Mouse (Mus musculus): Measurements from ENCODE around the gene Phxr2. TPM values are rescaled to one million over a fixed set of nuclear protein-coding genes. Genes with fewer than 3 reads are reported as not detected.

Gene Phxr2
- polyA plus RNA-seq (2012; rRNA removed), result not detected in 2 replicates

- no peak for DNase-seq
- Histone ChIP-seq H3K27ac (ENCODE audit: insufficient read depth, low read depth, low read length) (no peak within 1 kb of the TSS), H3K4me1 (ENCODE audit: control insufficient read depth, insufficient read depth, low read length) (no peaks in the 10 kb centered on the region)
These were observed at the start of gene Phxr2 for GRCm38 (mm10) chr10:99126225-99126624. TSS of gene Phxr2 (minus strand) at chr10:99126325.

GRCm38 (mm10) chr10:99172906-99173507 is 46.9 kb upstream of the Phxr2 start:
- H3K27ac ChIP-seq (ENCODE audit: insufficient read depth, low read depth, low read length), result peak overlapping the region; percentile 41; the same call in 1 of the 2 replicates
- peaks cover 13% of the 10 kb centered on the region; the same call in 1 of the 2 replicates for H3K4me1 ChIP-seq (ENCODE audit: control insufficient read depth, insufficient read depth, low read length)
- no peaks in the 10 kb centered on the region; the same call in 1 of the 2 replicates for H3K36me3 ChIP-seq (ENCODE audit: control insufficient read depth, insufficient read depth, low read length)
- no peaks in the 10 kb centered on the region for H3K27me3 ChIP-seq (replicated peaks; ENCODE audit: control insufficient read depth, insufficient read depth, low read length)
- TF ChIP-seq CTCF (conservative IDR thresholded peaks at IDR 0.05; ENCODE audit: insufficient read depth, insufficient read length, low read depth, low read length) (no peak), POLR2A (IDR thresholded peaks at IDR 0.05; ENCODE audit: low read depth, low read length) (no peak)
- no peak for DNase-seq
- H3K4me3 ChIP-seq (ENCODE audit: insufficient read depth, low read depth, low read length), result no peak overlapping the region
- 54% methylated on average over 7 of the region's 7 CpGs for WGBS

More at GRCm38 (mm10) chr10:99126225-99126624, at the start of gene Phxr2:
- WGBS, result 79% methylated on average over 4 of the region's 4 CpGs
- TF ChIP-seq POLR2A (IDR thresholded peaks at IDR 0.05; ENCODE audit: low read depth, low read length) (no peak), CTCF (conservative IDR thresholded peaks at IDR 0.05; ENCODE audit: insufficient read depth, insufficient read length, low read depth, low read length) (no peak)
- Histone ChIP-seq H3K4me3 (ENCODE audit: insufficient read depth, low read depth, low read length) (no peak within 1 kb of the TSS), H3K27me3 (replicated peaks; ENCODE audit: control insufficient read depth, insufficient read depth, low read length) (no peaks in the 10 kb centered on the region), H3K36me3 (ENCODE audit: control insufficient read depth, insufficient read depth, low read length) (no peaks in the 10 kb centered on the region)

GRCm38 (mm10) chr10:99171961-99172497 is 45.9 kb upstream of the Phxr2 start:
- H3K4me1 ChIP-seq (ENCODE audit: control insufficient read depth, insufficient read depth, low read length), result peaks cover 13% of the 10 kb centered on the region; the same call in 1 of the 2 replicates
- peak; percentile 82 for DNase-seq
- H3K4me3 ChIP-seq (ENCODE audit: insufficient read depth, low read depth, low read length), result no peak overlapping the region
- no peaks in the 10 kb centered on the region; the same call in 1 of the 2 replicates for H3K36me3 ChIP-seq (ENCODE audit: control insufficient read depth, insufficient read depth, low read length)
- WGBS, result 33% methylated on average over 12 of the region's 12 CpGs
- peak overlapping the region; percentile 75 for H3K27ac ChIP-seq (ENCODE audit: insufficient read depth, low read depth, low read length)
- H3K27me3 ChIP-seq (replicated peaks; ENCODE audit: control insufficient read depth, insufficient read depth, low read length), result no peaks in the 10 kb centered on the region
- TF ChIP-seq POLR2A (IDR thresholded peaks at IDR 0.05; ENCODE audit: low read depth, low read length) (no peak), CTCF (conservative IDR thresholded peaks at IDR 0.05; ENCODE audit: insufficient read depth, insufficient read length, low read depth, low read length) (no peak)

GRCm38 (mm10) chr10:99169765-99170129 is 43.6 kb upstream of the Phxr2 start:
- 45% methylated on average over 5 of the region's 5 CpGs for whole genome bisulfite sequencing
- H3K27ac ChIP-seq (ENCODE audit: insufficient read depth, low read depth, low read length), result peak overlapping the region; percentile 69

GRCm38 (mm10) chr10:99168840-99169764 is 43.0 kb upstream of the Phxr2 start:
- Histone ChIP-seq H3K4me3 (ENCODE audit: insufficient read depth, low read depth, low read length) (no peak overlapping the region), H3K27ac (ENCODE audit: insufficient read depth, low read depth, low read length) (peak overlapping the region; percentile 69), H3K36me3 (ENCODE audit: control insufficient read depth, insufficient read depth, low read length) (no peaks in the 10 kb centered on the region), H3K4me1 (ENCODE audit: control insufficient read depth, insufficient read depth, low read length) (peaks cover 13% of the 10 kb centered on the region; the same call in 1 of the 2 replicates), H3K27me3 (replicated peaks; ENCODE audit: control insufficient read depth, insufficient read depth, low read length) (no peaks in the 10 kb centered on the region)
- TF ChIP-seq POLR2A (IDR thresholded peaks at IDR 0.05; ENCODE audit: low read depth, low read length) (no peak), CTCF (conservative IDR thresholded peaks at IDR 0.05; ENCODE audit: insufficient read depth, insufficient read length, low read depth, low read length) (peak; percentile 55)
- DNase-seq, result peak; percentile 72
- 20% methylated on average over 11 of the region's 11 CpGs for WGBS

More at GRCm38 (mm10) chr10:99169765-99170129, 43.6 kb upstream of the Phxr2 start:
- peak; percentile 38 for DNase-seq
- peaks cover 13% of the 10 kb centered on the region; the same call in 1 of the 2 replicates for H3K4me1 ChIP-seq (ENCODE audit: control insufficient read depth, insufficient read depth, low read length)
- no peak overlapping the region for H3K4me3 ChIP-seq (ENCODE audit: insufficient read depth, low read depth, low read length)
- H3K36me3 ChIP-seq (ENCODE audit: control insufficient read depth, insufficient read depth, low read length), result no peaks in the 10 kb centered on the region; the same call in 1 of the 2 replicates
- no peaks in the 10 kb centered on the region for H3K27me3 ChIP-seq (replicated peaks; ENCODE audit: control insufficient read depth, insufficient read depth, low read length)
- TF ChIP-seq POLR2A (IDR thresholded peaks at IDR 0.05; ENCODE audit: low read depth, low read length) (no peak), CTCF (conservative IDR thresholded peaks at IDR 0.05; ENCODE audit: insufficient read depth, insufficient read length, low read depth, low read length) (no peak)

GRCm38 (mm10) chr10:99168404-99168803 is 42.3 kb upstream of the Phxr2 start:
- 56% methylated on average over 6 of the region's 6 CpGs for WGBS
- H3K36me3 ChIP-seq (ENCODE audit: control insufficient read depth, insufficient read depth, low read length), result no peaks in the 10 kb centered on the region
- DNase-seq, result peak; percentile 23
- H3K27me3 ChIP-seq (replicated peaks; ENCODE audit: control insufficient read depth, insufficient read depth, low read length), result no peaks in the 10 kb centered on the region
- H3K4me3 ChIP-seq (ENCODE audit: insufficient read depth, low read depth, low read length), result no peak overlapping the region
- H3K27ac ChIP-seq (ENCODE audit: insufficient read depth, low read depth, low read length), result no peak overlapping the region
- TF ChIP-seq CTCF (conservative IDR thresholded peaks at IDR 0.05; ENCODE audit: insufficient read depth, insufficient read length, low read depth, low read length), result peak; percentile 29
- TF ChIP-seq POLR2A (IDR thresholded peaks at IDR 0.05; ENCODE audit: low read depth, low read length), result no peak
- H3K4me1 ChIP-seq (ENCODE audit: control insufficient read depth, insufficient read depth, low read length), result peaks cover 13% of the 10 kb centered on the region; the same call in 1 of the 2 replicates

All from kidney, adult 2 months (tissue).